Mouse (Mus musculus) intestine, postnatal 0 days (tissue): ENCODE data around the gene Gm47841. TPM values are rescaled to one million over a fixed set of nuclear protein-coding genes. Genes with fewer than 3 reads are reported as not detected.

Experiments
- ATAC-seq: fragments of 200-750 bp; cut with Nextera tagmentation; 2 replicates; pipeline ENCODE4 v1.8.0; 2017; ENCODE audit warnings: mild to moderate bottlenecking, moderate TSS enrichment, moderate library complexity
- H3K27ac ChIP-seq: fragments of 300-500 bp; sonication (generic); 2 replicates; pipeline ENCODE4 v1.5.1; 2014; ENCODE audit warnings: mild to moderate bottlenecking, low read depth, low read length, moderate library complexity
- H3K27me3 ChIP-seq: fragments of 300-500 bp; sonication (generic); replicated peaks from 2 replicates; pipeline ENCODE4 v1.6.1; 2014; ENCODE audit warnings: low read length, mixed read lengths; ENCODE audit not compliant: control insufficient read depth, insufficient read depth
- H3K36me3 ChIP-seq: fragments of 300-500 bp; sonication (generic); 2 replicates; pipeline ENCODE4 v1.6.1; 2014; ENCODE audit warnings: mild to moderate bottlenecking, moderate library complexity; ENCODE audit not compliant: control insufficient read depth, insufficient read depth
- H3K4me1 ChIP-seq: fragments of 300-500 bp; sonication (generic); replicated peaks from 2 replicates; pipeline ENCODE4 v1.6.1; 2014; ENCODE audit warnings: antibody characterized with exemption, low read length, mixed read lengths; ENCODE audit not compliant: control insufficient read depth, insufficient read depth
- H3K4me2 ChIP-seq: fragments of 300-500 bp; sonication (generic); replicated peaks from 2 replicates; pipeline ENCODE4 v1.6.1; 2014; ENCODE audit warnings: low read depth, mild to moderate bottlenecking, moderate library complexity
- H3K4me3 ChIP-seq: fragments of 300-500 bp; sonication (generic); 2 replicates; pipeline ENCODE4 v1.5.1; 2014; ENCODE audit warnings: low read depth, low read length
- H3K9ac ChIP-seq: fragments of 300-500 bp; sonication (generic); 2 replicates; pipeline ENCODE4 v1.6.1; 2014; ENCODE audit warnings: mild to moderate bottlenecking, low read depth, low read length
- H3K9me3 ChIP-seq: fragments of 300-500 bp; sonication (generic); 2 replicates; pipeline ENCODE4 v1.6.1; 2016; ENCODE audit warnings: mixed run types; ENCODE audit not compliant: control insufficient read depth
- CTCF ChIP-seq: sonication (generic); IDR thresholded peaks from 2 replicates; pipeline ENCODE4 v1.5.1; 2016; ENCODE audit warnings: low read depth, mild to moderate bottlenecking, control low read depth, antibody characterized with exemption, moderate library complexity
- WGBS: fragments of 180-500 bp; shearing (Covaris S2); extraction: QIAGEN DNeasy Blood & Tissue Kit; methylation state at CpG from one replicate; pipeline ENCODE4 v1.1.7; 2014; 5-methylcytosine and 5-hydroxymethylcytosine counted together
- polyA plus RNA-seq: library from polyadenylated mRNA; unstranded; fragments of >200 nt; fragmentation: Nextera tagmentation; extraction: Ambion mirVana; gene quantifications from 2 replicates; pipeline ENCODE4 v1.2.1, GENCODE M21; 2015

The Gm47841 gene
- polyA plus RNA-seq, 1 experiment from 2014 or later = not detected

DNA sequence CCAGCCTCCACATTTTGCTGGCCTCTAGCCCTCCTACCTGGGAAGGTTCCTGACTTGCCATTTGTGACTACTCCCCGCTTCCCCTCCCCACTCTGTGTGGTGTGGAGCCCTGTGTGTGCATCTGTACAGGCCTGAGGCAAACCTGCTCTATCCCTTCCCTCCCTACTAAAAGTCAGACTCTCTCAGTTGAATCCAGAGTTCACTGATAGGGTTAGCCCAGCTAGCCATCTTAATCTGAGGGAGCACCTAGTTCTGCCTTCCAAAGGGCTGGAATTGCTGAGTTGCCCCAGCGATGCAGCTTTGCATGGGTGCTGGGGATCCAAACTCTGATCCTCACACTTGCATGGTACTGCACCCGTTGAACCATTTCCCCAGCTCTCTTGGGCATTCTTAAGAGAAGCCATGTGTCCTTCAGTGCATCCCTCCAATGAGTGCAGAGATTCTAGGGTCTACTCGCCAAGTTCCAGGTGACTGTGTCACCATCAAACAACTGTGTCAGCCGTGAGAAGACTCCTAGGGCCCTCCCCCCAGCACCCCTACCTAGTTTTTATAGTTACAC, 1.2 kb upstream of the Gm47841 start:
- no peaks in the 10 kb centered on the region; the same call in 1 of the 2 replicates for H3K36me3 ChIP-seq

DNA sequence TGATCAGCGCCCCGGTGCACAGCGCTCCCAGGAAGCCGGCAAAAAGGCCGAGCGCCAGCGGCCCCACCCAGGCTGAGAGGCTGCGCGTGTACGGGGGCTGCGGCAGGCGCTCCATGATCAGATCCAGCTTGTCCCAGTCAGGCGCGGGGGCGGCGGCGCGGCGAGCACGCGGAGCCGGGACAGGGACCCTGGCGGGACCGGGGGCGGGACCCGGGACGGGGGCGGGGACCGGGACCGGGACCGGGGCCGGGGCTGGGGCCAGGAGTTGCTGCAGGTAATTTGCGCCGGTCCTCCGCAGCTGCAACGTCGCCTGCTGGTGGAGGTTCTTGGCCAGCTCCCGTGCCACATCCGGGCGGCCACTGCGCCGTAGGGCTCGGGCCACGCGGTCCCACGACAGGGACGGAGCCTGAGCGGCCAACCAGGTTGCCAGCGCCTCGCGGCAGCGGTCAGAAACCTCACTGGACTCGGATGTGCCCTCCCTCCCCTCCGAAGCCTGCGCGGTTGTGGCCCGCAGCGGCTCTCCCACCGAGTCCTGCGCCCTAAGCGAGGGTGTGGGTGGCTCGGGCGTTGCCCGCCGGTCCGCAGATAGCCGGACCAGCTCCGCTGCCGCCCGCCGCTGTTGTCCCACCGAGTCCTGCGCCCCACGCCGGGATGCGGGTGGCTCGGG, 537 bp downstream of the Gm47841 start:
- peak overlapping the region; percentile 43 for H3K4me3 ChIP-seq
- peaks cover 64% of the 10 kb centered on the region for H3K27me3 ChIP-seq
- peaks cover 2% of the 10 kb centered on the region; the same call in 1 of the 2 replicates for H3K4me1 ChIP-seq
- H3K9ac ChIP-seq = peak overlapping the region; percentile 40
- WGBS = 2% methylated on average over 53 of the region's 77 CpGs
- TF ChIP-seq CTCF = peak; percentile 31
- ATAC-seq = peak; percentile 39; the same call in 1 of the 2 replicates
- H3K4me2 ChIP-seq = peak overlapping the region; percentile 78
- no peak overlapping the region for H3K27ac ChIP-seq
- H3K36me3 ChIP-seq = no peaks in the 10 kb centered on the region
- H3K9me3 ChIP-seq = no peaks in the 10 kb centered on the region

More for the DNA sequence above, 1.2 kb upstream of the Gm47841 start:
- no peak overlapping the region for H3K9ac ChIP-seq
- H3K4me1 ChIP-seq = peaks cover 2% of the 10 kb centered on the region; the same call in 1 of the 2 replicates
- no peak for TF ChIP-seq CTCF
- 61% methylated on average over 5 of the region's 5 CpGs for WGBS
- no peak for ATAC-seq
- H3K4me3 ChIP-seq = no peak overlapping the region
- H3K27ac ChIP-seq = no peak overlapping the region
- no peaks in the 10 kb centered on the region for H3K9me3 ChIP-seq
- H3K4me2 ChIP-seq = no peak overlapping the region
- H3K27me3 ChIP-seq = peaks cover 71% of the 10 kb centered on the region

DNA sequence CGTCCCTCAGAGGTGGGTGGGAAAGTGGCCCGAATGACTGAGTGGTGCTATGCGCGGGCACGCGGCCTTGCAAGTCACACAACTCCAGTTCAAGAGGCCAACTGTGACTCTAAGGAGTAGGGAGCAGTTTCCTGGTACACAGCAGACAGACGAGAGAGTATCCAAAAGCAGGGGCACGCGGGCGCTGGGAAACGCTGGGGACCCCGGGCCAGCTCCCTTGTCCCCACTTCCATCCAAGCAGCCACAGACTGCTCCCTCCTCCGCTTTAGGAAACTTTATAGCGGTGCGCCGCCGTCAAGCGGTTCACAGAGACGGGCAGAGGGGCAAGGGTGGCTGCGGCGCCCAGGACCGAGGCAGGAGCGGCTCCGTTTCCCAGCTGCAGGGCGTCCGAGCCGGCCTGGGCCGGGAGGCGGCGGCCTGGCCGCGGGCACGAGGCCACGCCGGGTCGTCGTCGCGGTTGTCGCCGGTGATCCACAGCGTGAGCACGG, 1.1 kb downstream of the Gm47841 start:
- no peaks in the 10 kb centered on the region for H3K36me3 ChIP-seq
- 1% methylated on average over 43 of the region's 43 CpGs for WGBS
- peak overlapping the region; percentile 40 for H3K9ac ChIP-seq
- peak overlapping the region; percentile 78 for H3K4me2 ChIP-seq
- TF ChIP-seq CTCF = no peak
- no peaks in the 10 kb centered on the region for H3K9me3 ChIP-seq
- peaks cover 2% of the 10 kb centered on the region; the same call in 1 of the 2 replicates for H3K4me1 ChIP-seq
- H3K27me3 ChIP-seq = peaks cover 66% of the 10 kb centered on the region
- no peak overlapping the region for H3K27ac ChIP-seq
- no peak for ATAC-seq
- peak overlapping the region; percentile 43 for H3K4me3 ChIP-seq

DNA sequence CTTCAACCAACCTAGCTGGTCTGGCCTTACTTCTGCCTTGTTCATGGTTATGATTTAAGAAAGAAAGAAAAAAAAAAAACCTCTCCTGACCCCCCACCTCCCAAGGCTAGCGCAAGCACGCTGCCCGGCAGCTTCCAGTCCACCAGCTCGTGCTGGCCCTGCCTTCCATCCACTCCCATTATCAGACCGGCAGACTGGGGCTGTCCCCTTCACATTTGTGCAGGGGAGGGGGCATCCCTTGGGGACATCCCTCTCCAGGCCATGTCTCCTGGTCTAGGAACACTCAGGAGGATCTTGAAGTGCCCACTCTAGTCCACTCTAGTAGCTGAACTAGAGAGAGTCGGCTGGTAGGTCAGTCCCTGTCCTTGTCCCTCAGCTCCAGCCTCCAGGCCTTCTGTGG, 2.7 kb downstream of the Gm47841 start:
- Histone ChIP-seq H3K27ac (no peak overlapping the region), H3K4me3 (no peak overlapping the region), H3K27me3 (peaks cover 75% of the 10 kb centered on the region), H3K4me2 (no peak overlapping the region), H3K9ac (no peak overlapping the region), H3K4me1 (peaks cover 2% of the 10 kb centered on the region; the same call in 1 of the 2 replicates), H3K36me3 (no peaks in the 10 kb centered on the region), H3K9me3 (no peaks in the 10 kb centered on the region)
- 46% methylated on average over 6 of the region's 6 CpGs for WGBS
- no peak for TF ChIP-seq CTCF
- ATAC-seq = no peak

DNA sequence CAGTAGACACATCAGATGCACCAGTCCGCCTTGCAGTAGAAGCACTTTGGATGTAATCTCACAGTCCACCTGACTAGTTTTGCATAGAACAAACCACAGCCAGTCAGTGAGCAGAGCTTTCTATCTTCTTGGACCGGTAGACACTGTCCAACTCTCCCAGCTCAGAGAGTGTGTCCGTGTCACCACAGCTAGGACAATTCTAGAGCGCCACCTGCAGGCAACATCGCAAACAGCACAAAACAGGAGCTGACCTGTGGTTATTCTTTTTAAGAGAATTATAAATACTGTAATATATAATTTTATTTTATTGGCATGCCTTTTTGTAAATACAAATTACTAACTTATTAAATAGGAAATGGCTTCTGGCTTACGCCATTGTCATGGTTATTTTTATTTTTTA, 4.6 kb downstream of the Gm47841 start:
- H3K9ac ChIP-seq = no peak overlapping the region
- peaks cover 72% of the 10 kb centered on the region for H3K27me3 ChIP-seq
- peak; percentile 80 for TF ChIP-seq CTCF
- H3K4me2 ChIP-seq = no peak overlapping the region
- 27% methylated on average over 6 of the region's 6 CpGs for WGBS
- no peaks in the 10 kb centered on the region for H3K9me3 ChIP-seq
- H3K36me3 ChIP-seq = no peaks in the 10 kb centered on the region
- no peak overlapping the region for H3K4me3 ChIP-seq
- no peak overlapping the region for H3K27ac ChIP-seq
- ATAC-seq = no peak
- H3K4me1 ChIP-seq = peaks cover 2% of the 10 kb centered on the region; the same call in 1 of the 2 replicates

DNA sequence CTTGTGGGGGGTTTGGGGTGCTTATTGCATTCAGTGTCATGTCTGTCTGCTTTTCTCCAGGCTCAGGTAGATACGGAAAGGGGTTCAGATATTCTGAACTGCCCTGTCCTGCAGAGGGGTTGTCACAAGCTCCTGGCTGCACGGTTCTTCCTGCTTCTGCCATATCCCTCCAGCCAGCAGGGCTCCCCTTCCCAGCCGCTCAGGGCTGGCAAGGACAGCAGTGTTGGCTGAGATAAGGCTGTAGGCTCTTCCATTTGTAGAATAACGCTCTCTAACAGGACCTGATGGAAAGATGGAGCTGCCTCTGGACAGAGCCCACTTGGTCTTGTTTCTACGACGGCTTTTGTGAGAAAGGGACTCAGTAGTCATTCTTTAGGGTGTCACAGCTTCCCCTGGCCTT, 5.2 kb downstream of the Gm47841 start:
- 71% methylated on average over 6 of the region's 6 CpGs for WGBS
- no peaks in the 10 kb centered on the region for H3K9me3 ChIP-seq
- H3K27me3 ChIP-seq = peaks cover 66% of the 10 kb centered on the region
- H3K27ac ChIP-seq = no peak overlapping the region
- no peak for TF ChIP-seq CTCF
- ATAC-seq = no peak
- H3K4me2 ChIP-seq = no peak overlapping the region
- H3K36me3 ChIP-seq = no peaks in the 10 kb centered on the region
- H3K4me3 ChIP-seq = no peak overlapping the region
- H3K4me1 ChIP-seq = peaks cover under 1% of the 10 kb centered on the region; the same call in 1 of the 2 replicates
- no peak overlapping the region for H3K9ac ChIP-seq
